Mouse (Mus musculus): ENCODE results near the gene Gm20838. TPM values are rescaled to one million over a fixed set of nuclear protein-coding genes. Genes with fewer than 3 reads are reported as not detected.
"Not testable (repeated sequence)": the region's sequence is repeated elsewhere in the genome, so short reads cannot be mapped to it uniquely, and the experiment has no call there.

Gene Gm20838
- not detected in 2 replicates for polyA plus RNA-seq (2016; fragmentation: Nextera tagmentation; extraction: Ambion mirVana)

GRCm38 (mm10) chrY:33543064-33543463, at the start of gene Gm20838:
Gene Gm20838, minus strand, starts transcription at chrY:33543164.
- H3K9me3 ChIP-seq; H3K27ac ChIP-seq; H3K4me1 ChIP-seq; H3K9ac ChIP-seq; H3K27me3 ChIP-seq (replicated peaks); ATAC-seq (ENCODE audit: low FRiP score, low read depth); H3K36me3 ChIP-seq; H3K4me2 ChIP-seq (replicated peaks); H3K4me3 ChIP-seq: not testable (repeated sequence)
- no CpG with 5 or more reads among the region's 8 CpGs for WGBS

All from neural tube, embryonic 12.5 days (tissue).